Mouse (Mus musculus): ENCODE data around the gene 4933411K16Rik.

GRCm38 (mm10) chr19:42022542-42022848, 29.6 kb upstream of the 4933411K16Rik start:
- TF ChIP-seq CTCF (IDR thresholded peaks at IDR 0.05; ENCODE audit: control insufficient read depth, insufficient read depth, insufficient read length) (no peak), MYOG (IDR thresholded peaks at IDR 0.05; ENCODE audit: control insufficient read depth, extremely low read depth, insufficient read length) (no peak), MYOD1 (IDR thresholded peaks at IDR 0.05; ENCODE audit: control insufficient read depth, insufficient read length, low read depth) (no peak), MAX (IDR thresholded peaks at IDR 0.05) (no peak)
